Mouse (Mus musculus) left cerebral cortex, adult 18-20 months (tissue): ENCODE data around the gene Olfr1471. TPM values are rescaled to one million over a fixed set of nuclear protein-coding genes. Genes with fewer than 3 reads are reported as not detected.
"Not testable (repeated sequence)": the region's sequence is repeated elsewhere in the genome, so short reads cannot be mapped to it uniquely, and the experiment has no call there.

Experiments
- DNase-seq, 2 experiments: peaks; one replicate each; pipeline ENCODE4 v3.0.0; 2021 to 2022; ENCODE audit warnings: low spot score in 2 of 2, mixed read lengths in 1 of 2
- long read RNA-seq, 2 experiments: library from polyadenylated mRNA; stranded (forward); transcript quantifications; one replicate each; pipeline ENCODE4 v2.0.0; 2021
- total RNA-seq, 2 experiments: library from RNA; stranded (reverse); gene quantifications; 2 replicates each; pipeline ENCODE4 v1.2.3; 2021

Gene Olfr1471
- total RNA-seq = not detected
- long read RNA-seq, experiment 1 = 0 reads
- long read RNA-seq, experiment 2 = 0 reads

DNA sequence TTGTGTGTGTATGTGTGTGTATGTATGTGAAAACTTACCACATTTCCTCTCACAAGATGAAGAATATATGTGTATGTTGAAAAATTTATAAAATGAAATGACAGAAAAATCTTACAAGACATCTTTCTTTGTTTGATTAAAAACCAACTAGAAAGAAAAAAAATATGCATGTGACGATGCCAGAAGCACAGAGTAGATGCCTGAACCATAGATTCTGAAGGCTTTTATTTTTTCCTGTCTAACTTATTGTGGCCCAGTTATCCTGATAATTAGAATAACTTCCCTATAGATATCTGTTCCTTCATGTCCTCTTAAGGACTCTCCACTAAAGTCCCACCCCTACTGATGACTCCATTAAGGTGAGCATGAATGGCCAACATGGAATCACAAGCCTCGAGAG, at the start of gene Olfr1471:
Gene Olfr1471, plus strand, starts transcription at position 301 of the 400 bp plus-strand sequence.
- not testable (repeated sequence) for DNase-seq

DNA sequence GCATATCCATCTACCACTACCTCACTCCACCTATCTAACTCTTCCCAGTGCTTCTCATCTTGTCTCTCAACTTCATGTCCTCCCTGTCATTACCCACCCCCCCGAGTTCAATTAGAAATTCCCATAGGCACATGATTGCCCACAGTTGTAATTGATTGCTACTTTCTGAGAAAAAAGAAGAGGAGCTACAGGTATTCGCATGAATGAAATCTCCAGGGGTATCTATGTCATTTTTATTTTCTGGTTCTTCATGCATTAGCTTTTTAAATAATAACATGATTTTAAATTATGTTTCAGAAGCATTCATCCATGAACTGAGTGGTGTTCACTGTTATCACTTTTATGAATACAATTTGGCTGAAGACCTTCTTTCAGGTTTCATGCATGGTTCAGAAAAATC, 35.7 kb upstream of the Olfr1471 start, which contains the start of gene Olfr1469:
Gene Olfr1469, plus strand, starts transcription at position 301 of the 400 bp plus-strand sequence.
- DNase-seq = no peak

DNA sequence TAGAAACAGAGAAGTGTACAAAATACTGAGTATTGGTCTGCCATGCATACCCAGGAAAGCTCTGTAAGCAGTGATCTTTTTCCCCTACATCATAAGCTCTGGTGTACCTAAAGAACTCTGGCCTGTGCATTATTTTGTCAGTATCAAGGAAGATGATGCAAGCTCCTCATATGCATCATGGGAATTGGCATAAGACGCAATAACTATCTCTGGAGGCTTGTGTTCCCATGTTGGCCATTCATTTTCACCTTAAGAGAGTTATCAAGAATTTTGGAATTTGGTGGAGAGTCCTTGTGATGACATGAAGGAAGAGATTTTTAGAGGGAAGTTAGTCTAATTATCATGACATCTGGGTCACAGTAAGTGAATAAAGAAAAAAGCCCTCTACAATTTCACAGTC, 12.8 kb downstream of the Olfr1471 start, which contains the start of gene Olfr1472:
Gene Olfr1472, minus strand, starts transcription at position 101 of the 400 bp plus-strand sequence.
- no peak for DNase-seq

DNA sequence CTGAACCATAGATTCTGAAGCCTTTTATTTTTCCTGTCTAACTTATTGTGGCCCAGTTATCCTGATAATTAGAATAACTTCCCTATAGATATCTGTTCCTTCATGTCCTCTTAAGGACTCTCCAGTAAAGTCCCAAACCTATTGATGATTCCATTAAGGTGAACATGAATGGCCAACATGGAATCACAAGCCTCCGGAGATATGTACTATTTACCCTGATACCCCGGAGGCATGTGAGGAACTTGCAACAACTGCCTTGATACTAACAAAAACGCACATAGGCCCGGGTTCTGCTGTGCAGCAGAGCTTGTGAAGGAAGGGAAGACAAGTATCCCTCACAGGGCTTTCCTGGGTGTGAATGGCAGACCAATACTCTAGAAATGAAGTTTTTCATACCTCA, 26.1 kb downstream of the Olfr1471 start, which contains the start of gene Olfr1474:
Gene Olfr1474, plus strand, starts transcription at position 301 of the 400 bp plus-strand sequence.
- DNase-seq = not testable (repeated sequence)

DNA sequence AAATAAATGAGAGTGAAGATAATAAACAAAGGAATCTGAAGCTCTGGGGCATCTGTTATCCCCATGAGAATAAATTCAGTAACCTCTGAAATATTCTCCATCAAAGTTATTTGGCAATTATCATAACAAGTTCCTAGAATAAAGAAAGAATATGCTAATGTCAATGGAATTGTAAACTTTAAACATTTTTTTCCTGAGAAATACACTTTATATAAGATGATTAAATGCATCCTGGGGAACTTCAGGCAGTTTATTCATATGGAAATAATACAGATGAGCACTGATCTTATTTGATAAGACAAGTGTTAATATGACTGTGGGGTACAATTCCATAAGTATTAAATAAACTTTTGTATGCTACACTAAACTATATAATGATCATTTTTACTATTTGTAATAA, 36.9 kb downstream of the Olfr1471 start, which contains the start of gene Olfr1475:
Gene Olfr1475, minus strand, starts transcription at position 101 of the 400 bp plus-strand sequence.
- no peak for DNase-seq

DNA sequence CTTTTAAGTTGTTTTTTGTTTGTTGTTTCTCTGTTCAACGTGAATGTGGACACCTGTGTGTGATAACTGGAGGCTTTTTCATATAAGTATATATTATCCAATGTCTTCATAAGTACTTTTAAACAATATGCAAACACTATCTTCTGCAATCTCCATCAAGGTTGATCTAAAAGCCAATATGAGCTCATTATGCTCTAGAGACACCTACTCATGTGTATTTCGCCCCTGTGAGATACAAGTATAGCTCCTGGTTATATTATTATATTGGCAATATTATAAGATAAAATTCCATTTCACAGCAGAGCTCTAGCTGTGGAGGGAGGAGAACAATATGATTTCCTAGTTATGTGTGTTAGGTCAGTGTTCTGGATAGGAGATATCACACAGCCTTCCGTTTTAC, 57.0 kb downstream of the Olfr1471 start, which contains the start of gene Olfr1477:
Gene Olfr1477, plus strand, starts transcription at position 301 of the 400 bp plus-strand sequence.
- DNase-seq = no peak

Other genes starting within 250 kb of the Olfr1471 start
- gene Olfr1463, start 212.1 kb upstream of the Olfr1471 start, total RNA-seq = not detected
- not detected for gene Olfr1465, start 127.9 kb upstream of the Olfr1471 start, total RNA-seq
- not detected for gene Olfr1466, start 104.5 kb upstream of the Olfr1471 start, total RNA-seq
- not detected for gene Olfr1467, start 81.2 kb upstream of the Olfr1471 start, total RNA-seq
- not detected for gene Olfr1469, start 35.6 kb upstream of the Olfr1471 start, total RNA-seq
- gene Olfr1472, start 12.7 kb downstream of the Olfr1471 start, total RNA-seq = not detected
- not detected for gene Olfr1474, start 26.2 kb downstream of the Olfr1471 start, total RNA-seq
- not detected for gene Olfr1475, start 36.8 kb downstream of the Olfr1471 start, total RNA-seq
- gene Olfr1477, start 57.1 kb downstream of the Olfr1471 start, total RNA-seq = not detected
- gene Olfr1480, start 84.5 kb downstream of the Olfr1471 start, total RNA-seq = not detected
- gene Olfr1484, start 140.1 kb downstream of the Olfr1471 start, total RNA-seq = not detected
- gene Olfr1487, start 174.0 kb downstream of the Olfr1471 start, total RNA-seq = not detected
- gene Olfr1489, start 188.2 kb downstream of the Olfr1471 start, total RNA-seq = not detected
- gene Olfr1490, start 207.7 kb downstream of the Olfr1471 start, total RNA-seq = not detected